Mouse (Mus musculus) heart, adult 18-20 months (tissue): ENCODE data around the gene Majin. TPM values are rescaled to one million over a fixed set of nuclear protein-coding genes. Genes with fewer than 3 reads are reported as not detected.

Experiments used
- DNase-seq, 2 experiments: peaks; one replicate each; pipeline ENCODE4 v3.0.0; 2021 to 2022; ENCODE audit warnings: mixed read lengths in 1 of 2
- long read RNA-seq, 2 experiments: library from polyadenylated mRNA; stranded (forward); transcript quantifications; one replicate each; pipeline ENCODE4 v2.0.0; 2021
- total RNA-seq, 2 experiments: library from RNA; stranded (reverse); gene quantifications; 2 replicates each; pipeline ENCODE4 v1.2.3; 2021

Gene Majin
- not detected for total RNA-seq
- long read RNA-seq, experiment 1: 0 reads
- long read RNA-seq, experiment 2: 0 reads

DNA sequence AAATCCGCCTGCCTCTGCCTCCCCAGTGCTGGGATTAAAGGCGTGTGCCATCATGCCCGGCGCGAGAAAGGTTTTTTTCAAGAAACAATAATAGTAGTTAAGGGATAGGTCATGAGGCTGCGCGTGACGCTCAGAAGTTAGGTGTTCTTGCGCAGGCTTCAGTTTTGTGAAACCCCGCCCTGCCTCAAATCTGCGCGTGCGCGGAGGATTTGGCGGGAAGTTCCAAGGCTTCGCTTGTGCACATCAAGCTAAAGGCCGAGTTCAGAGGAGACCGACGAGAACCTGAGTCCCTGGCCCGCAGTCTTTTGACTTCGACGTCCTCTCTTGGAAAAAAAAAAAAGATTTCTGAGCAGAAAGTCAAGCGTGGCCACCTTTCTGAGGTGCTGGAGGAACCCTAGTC, at the start of gene Majin:
Gene Majin (plus strand): TSS at position 258 of the 400 bp plus-strand sequence.
- DNase-seq: no peak

DNA sequence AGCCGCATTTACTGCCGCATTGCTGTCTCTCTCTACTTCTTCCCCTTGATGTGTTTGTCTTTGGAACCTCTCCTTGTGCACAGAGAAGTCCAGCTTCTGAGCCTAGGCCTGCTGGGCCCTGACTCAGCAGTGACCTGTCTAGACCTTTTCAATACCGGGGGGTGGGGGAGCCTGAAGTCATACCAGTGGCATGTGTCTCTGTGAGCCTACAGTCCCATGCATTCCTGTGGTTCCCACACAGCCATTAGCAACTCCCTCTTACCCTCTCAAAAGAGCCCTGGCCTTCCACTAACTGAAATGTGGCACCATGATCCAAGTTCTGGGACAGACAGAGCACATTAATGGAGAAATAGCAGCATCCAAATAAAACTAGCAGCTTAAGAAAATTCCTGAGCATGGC, 47.8 kb upstream of the Majin start:
- DNase-seq: no peak

DNA sequence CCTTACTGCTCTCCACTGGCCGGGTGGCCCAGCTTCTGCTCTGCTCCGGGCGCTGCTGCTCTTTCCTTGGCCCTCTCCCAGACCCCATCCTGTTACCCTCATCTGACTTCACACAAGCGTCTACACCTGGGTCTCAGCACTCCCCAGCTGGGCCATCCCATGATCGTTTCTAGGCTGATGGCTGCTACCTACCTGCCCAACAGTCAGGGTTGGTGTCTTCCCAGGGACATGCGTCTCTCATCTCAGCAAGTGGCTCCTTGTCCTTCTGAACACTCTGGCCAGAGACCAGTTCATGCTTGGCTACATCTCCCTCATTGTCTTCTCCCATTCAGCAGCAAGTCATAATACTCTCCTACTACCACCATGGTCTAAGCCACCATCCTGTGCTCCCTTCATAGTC, 44.5 kb upstream of the Majin start:
- no peak for DNase-seq

DNA sequence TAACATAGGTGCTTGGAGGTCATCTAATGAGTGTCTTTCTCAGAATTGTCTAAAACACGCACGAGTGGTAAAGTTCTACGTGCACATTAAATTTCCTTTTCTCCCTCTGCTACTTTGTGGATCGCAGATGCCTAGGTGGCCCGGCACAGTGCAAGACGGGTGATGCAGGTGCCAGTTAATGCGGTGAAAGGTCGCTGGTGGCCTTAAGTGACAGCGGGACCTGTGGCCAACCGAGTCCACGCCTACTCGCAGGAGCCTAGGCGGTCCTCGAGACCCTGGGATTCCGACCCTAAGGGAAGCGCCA, 43.9 kb upstream of the Majin start:
- no peak for DNase-seq

DNA sequence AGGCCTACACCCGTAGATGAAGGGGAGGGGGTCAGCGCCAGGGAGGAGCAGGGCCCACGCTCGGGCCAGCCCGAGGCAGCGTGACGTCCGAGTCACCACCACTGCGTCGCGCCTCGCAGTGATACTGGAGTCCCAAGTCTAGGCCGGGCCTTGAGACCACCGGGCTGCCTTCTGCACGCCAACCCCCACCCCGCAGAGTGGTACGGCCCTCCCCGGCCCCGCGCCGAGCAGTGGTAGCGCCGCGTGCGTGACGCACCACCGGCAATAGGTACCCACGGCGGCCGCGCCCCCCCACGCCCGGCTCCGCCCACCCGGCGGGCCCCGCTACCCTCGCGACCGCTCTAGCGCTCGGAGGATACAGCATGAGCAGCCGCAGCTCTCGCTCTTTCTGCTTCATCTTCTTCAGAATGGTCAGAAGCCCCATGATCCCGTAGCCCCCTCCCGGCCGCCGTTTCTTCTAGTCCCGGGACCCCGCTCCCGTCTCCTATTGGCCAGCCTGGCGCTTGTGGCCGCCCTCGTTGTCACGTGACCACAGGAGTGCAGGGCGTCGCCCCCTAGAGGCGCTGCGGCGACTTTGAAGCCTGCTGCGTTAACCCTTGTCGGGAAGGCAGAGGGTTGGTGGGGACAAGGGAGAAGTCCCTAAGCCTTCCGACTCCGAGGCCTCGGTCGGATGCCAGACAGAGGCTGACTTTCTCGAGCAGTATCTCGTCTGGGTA, 43.4 kb upstream of the Majin start, which contains the start of gene Batf2:
Gene Batf2 (plus strand): TSS at position 306 of the 716 bp plus-strand sequence.
- peak; percentile 93 for DNase-seq

DNA sequence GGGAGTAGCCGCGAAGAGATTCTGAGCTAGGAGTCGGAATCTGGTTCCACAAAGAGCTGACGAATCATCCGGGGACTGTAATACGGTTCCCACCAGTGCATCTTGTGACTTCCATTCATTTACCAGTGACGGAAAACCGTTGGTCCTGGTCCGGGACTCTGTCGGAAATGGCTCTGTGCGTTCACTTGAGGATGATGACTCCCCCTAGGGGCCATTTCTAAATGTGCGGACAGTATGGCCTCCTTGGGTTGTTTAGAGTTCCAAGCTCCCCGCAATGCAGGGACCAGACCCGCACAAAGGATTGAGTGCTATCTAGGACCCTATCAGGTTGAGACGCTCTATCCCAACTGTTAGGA, 42.8 kb upstream of the Majin start, which contains the start of gene Arl2:
Gene Arl2 (minus strand): TSS at position 155 of the 356 bp plus-strand sequence.
- DNase-seq: peak; percentile 81 to 83

DNA sequence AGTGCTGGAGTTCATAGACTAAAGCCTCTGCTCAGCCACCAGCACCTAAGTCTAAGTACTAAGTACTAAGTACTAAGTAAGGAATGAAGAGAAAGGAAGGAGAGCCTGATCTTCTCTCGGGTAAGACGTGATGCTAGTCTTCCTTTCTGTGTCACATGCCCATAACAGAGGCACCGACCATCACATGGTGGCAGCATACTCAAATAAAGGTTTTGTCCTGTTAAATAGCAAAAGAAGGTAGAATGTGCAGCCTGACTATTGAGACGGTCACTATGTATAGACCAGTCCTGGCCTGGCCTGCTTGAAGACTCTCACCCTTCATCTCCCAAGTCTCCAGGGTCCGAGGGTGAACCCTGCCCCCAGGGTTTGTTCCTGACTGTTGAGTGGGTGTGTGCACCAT, 39.3 kb upstream of the Majin start:
- no peak for DNase-seq

DNA sequence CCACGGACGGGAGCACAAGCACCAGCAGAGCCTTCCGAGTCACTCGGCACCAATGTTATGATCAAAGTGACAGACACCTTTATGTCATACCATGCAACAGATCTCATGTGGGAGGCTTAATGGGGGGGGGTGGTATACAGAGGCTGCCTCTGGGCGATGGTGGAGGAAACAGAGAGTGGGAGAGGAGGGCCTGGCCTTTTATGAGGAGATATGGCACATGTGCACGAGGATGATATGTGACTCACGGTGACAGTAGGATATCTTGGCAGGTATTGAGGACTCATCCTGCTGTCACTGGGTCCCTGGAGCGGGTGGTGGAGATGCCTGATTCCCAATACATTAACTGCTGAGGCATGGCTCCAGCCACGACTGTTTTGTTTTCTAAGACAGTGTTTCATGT, 29.0 kb upstream of the Majin start:
- DNase-seq: no peak

DNA sequence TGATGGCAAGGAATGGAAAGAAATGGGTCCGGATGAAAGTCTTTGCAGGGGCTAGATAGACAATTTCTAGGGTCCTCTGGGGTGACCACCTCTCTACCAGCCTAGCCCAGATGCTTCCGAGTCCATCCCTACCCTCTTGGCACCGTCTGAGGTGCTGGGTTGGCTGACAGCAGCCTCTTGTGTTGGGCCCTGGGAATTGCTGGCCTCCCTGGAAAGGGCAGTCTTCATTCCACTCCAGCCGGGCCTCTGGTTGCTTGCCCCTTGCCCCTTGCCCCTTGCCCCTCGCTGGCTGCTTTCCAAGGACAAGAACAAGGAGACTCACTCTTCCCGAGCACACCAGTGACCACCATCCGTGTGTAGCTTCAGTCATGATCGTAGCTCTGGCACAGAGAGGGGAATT, 27.8 kb upstream of the Majin start:
- no peak for DNase-seq

DNA sequence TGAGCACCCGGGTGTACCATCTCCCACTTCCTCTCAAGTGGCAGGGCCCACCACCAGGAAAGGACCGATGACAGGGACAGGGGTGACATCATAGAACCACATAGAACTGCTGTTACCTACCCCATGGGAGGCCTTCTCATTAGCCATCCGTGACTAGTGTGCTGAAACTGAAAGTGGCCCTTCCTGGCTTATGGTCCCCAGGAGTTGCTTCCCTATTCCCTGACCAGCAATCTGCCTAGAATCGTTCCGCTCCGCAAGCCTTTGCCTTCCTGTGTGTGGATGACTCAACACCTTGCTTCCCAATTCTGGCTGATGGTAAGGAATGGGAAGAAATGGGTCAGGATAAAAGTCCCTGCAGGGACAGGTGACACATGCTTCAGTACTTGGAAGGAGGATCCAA, 27.0 kb upstream of the Majin start:
- no peak for DNase-seq

DNA sequence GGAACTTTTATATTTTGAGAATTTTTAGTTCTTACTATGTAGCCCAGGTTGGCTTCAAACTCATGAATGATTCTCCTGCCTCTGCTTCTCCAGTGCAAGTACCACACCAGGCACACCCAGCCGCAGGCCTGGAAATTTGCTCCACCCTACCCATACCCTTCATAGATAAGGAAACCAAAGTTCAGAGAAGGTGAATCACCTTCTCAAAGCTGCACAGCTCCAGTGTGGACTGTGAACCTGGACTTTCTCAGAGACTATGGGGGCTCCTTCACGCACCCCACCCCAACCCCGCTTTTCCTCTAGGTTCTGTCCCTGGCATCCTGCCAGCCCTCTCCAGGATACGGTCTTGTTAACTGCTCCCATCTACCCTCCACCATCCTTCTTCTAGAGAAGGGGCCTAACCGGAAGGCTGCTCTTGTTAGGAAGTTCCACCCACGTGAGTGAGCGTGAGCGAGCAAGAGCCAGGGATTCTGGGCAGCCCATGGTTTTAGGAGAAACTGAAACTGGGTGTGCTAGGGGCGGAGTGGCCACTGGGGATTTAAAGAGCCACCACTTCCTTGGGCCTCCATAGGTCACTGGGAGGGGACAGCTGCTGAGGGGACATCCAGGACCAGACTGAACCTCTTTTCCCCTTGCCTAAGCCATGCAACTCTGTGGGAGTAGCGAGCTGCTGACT, 20.2 kb upstream of the Majin start:
- DNase-seq: peak; percentile 56 to 82

DNA sequence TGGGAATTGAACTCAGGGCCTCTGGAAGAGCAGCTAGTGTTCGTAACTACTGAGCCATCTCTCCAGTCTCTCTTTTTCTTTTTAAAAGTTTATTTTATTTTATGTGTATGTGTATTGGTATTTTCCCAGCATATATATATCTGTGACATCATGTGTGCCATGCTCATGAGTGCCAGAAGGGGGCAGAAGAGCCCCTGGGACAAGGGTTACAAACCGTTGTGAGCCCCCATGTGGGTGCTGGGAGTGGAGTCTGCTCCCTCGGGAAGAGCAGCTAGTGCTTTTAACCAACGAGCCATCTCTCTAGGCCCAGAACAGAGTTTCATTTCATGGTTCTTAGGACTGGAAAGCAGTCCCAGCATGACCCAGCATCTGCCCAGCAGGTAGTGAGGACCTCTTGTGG, 17.4 kb upstream of the Majin start:
- DNase-seq: no peak

DNA sequence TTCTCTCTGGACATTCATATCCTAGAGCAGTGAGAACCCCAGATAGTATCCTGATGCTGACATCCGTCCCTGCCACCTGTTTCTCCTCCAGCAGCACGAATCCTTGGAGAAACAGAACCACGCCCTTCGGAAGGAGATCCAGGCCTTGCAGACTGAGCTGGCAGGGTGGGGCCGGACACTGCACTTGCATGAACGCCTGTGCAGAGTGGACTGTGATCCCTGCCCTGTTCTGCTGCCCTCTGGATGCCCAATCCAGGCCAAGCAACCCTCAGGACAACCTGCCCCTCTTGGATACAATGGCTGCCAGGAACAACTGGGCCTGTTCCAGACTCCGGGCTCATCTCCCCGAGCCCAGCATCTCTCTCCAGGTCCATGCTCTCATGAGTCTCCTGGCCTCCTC, 13.0 kb upstream of the Majin start:
- no peak for DNase-seq

DNA sequence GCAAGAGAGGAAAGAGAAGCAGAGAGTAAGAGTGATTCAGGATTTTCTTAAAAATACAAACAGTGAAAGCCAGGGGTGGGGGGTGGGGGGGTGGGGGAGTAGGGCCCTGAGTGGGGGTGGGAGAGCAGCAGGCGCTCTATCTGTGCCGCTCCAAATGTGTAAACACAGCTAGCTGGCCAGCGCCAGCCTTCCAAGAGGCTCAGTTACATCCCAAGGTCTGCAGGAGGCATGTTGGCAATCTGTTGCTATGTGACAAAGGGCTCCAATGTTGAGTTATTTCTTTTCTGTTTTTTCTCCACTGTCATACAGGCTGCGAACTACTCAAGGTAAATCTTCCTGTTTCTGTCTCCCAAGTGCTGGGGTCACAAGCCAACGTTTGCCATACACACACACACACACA, 9.4 kb upstream of the Majin start:
- no peak for DNase-seq

DNA sequence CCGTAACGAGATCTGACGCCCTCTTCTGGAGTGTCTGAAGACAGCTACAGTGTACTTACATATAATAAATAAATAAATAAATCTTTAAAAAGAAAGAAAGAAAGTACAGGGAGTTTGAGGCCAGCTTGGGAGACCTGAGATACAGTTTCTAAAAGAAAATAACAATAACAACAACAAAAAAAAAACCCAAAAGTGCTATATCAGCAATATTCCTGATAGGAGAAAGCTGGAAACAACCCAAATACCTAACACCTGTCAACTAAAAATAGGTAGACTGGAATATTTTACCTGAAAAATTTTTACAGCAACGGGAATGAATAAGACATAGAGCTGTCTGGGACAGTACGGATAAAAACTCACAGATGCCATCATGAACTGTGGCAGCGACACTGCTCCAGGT, 5.4 kb upstream of the Majin start:
- no peak for DNase-seq

DNA sequence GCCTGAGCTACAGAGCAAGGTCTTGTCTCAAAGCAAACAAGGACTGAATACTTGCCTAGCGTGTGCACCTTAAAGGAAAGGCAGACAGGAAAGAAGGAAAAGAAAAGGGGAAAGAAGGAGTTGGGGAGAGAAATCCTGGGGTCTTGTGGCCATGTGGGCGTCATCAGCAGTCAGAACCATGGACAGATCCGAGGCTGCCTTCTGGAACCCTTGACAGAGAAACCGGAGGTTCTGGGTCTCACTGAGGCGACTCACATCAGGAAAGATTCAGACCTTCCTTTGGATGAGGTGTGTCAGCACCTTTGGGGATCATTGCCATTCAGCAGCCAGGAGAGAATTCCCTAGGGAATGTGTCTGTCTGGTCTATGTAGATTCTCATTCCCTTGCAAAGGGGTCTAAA, 2.6 kb upstream of the Majin start:
- no peak for DNase-seq

DNA sequence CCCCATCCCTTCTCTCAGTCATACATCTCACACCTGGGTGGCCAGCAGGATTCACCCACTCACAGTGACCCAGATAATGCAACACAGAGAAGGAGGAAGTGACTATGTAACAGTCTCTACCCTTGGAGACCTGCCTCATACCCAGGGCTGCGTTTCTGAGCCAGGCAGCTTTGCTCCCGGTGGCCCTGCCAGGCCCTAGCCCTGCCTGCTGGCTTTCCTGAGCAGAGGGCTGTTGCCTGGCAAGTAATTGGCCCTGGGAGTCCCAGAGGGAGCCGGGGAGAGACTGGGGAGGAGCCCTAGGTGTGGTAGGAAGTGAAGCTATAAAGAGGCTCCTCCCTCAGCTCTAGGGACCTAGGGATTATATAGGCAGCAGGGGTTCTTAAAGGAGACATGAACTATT, 1.7 kb upstream of the Majin start:
- DNase-seq: no peak

DNA sequence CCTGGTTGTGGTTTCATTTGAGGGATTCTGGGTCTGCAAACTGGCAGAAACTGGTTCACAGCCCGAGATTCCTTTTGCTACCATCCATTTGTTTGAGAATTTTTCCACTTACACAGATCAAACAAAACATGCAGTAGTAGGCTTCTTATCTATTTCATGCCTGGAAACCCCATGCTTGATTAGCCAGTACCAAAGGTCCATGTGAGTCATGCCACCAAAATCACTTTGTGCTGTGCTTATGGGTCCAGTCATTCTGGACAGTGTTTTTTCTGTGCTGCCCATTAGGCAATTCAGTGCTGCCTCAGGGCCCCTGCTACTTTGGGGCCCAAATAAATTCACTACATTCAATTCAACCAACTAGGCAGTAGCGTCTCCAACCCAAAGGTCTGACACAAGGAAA, 20.1 kb downstream of the Majin start:
- DNase-seq: no peak

DNA sequence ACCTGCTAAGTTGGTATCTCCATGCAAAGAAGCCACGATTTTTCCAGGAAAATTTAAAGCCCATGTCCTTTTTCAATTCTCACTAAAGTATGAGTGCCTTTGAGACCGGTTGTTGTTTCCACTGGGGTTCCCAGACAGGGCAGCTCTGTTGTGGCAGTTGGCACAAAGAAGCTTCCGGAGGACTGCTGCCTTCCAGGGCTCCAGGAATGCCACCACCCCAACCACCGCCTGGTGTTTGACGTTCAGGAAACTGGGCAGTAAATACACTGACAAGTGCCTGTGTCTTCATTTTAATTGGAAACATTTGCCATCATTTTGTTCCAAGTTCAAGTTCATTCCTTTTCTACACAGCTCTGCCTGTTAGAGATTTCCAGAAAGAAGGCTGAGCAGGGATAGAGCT, 22.5 kb downstream of the Majin start:
- DNase-seq: no peak

DNA sequence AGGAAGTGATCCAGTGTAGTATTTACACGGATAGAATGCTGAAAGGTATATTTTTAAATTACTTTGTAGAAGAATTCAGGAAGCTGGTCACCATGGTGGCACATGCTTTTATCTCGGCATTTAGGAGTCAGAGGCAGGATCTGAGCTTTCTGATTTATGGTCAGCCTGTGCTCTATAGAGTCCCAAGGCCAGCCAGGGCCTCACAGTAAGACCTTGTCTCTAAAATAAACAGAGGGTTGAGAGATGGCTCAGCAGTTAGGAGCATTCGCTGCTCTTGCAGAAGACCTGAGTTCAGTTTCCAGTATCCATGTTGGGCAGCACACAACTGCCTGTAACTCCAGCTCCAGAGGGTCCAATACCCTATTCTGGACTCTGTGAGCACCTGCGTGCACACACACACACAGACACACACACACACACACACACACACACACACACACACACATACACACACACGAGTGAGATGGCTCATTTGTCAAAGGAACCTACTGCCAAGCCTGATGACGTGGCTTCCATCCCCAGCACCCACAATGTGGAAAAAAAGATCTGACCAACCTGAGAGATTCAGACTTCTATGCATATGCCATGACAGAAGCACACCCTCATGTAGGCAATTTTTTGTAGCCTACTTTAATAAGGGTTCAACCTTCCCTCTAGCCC, 32.0 kb downstream of the Majin start:
- no peak for DNase-seq

DNA sequence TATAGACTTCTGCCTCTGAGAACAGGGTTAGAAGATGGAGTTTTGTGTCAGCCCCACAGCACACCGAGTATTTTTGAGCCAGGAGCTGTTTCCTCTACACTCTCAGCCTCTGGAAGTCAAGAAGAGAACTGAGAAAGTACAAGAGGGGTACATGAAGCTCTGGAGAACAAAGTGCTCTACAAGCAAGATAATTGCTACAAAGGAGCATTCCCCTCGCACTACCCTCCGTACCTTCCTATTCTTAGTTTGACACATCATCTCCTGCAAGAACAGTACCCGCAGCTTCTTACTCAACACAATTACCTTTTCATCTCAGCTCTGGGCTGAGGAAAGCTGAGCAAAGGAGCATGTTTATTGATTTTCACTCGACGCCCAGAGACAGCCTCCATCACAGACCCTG, 34.4 kb downstream of the Majin start:
- DNase-seq: no peak

DNA sequence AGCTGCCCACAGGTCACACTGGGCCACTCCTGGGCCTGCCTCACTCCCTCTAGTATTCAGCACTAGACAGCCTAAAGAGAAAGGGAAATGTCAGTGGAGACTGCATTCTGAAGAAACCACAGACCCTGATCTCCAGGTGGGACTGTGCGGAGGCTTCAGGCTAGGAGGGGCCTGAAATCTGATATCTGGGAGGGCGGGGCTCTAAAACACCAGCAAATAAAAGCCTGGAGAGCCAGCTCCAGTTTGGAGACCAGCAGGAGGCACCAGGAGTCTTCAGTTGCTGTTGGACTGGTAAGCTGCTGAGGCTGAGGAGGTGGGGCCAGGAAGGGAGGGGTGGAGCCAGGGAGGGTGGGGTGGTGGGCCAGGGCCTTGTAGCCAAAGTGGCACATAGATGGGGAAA, 41.9 kb downstream of the Majin start, which contains the start of gene Gpha2:
Gene Gpha2 (plus strand): TSS at position 246 of the 400 bp plus-strand sequence.
- DNase-seq: no peak

DNA sequence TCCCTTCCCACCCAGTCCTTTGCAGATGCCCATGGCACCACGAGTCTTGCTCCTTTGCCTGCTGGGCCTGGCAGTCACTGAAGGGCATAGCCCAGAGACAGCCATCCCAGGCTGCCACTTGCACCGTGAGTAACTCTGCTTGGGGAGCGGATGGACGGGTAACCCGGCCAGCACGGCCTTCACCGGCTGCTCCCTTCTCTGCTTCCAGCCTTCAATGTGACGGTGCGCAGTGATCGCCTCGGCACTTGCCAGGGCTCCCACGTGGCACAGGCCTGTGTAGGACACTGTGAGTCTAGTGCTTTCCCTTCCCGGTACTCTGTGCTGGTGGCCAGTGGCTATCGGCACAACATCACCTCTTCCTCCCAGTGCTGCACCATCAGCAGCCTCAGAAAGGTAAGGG, 42.6 kb downstream of the Majin start:
- DNase-seq: no peak

DNA sequence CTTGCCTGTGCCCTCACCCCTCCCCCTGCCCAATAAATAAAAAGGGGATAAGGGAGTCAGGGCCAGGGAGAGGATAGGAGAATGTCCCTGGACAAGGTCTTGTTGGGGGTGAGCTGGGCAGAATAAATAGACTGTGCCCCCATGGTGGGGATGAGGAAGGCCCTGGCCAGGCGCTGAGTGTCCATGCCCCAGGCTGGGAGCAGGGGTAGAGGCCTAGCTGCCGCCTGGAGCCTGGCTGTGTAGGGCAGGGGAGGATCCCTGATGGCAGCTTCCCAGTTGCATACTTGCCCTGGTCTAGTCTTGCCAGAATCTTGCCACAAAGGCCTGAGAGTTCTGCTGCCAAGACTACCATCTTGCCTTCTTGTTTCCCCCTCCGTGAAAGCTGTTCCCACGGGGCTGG, 43.7 kb downstream of the Majin start:
- no peak for DNase-seq
